Mouse (Mus musculus) limb, embryonic 10.5 days (tissue): ENCODE measurements around the gene Slc45a3. TPM values are rescaled to one million over a fixed set of nuclear protein-coding genes. Genes with fewer than 3 reads are reported as not detected.
A peak's percentile ranks its signal among the peaks of the same experiment; 100 is the strongest.

Source experiments
- DNase-seq: peaks from one replicate; pipeline ENCODE4 v3.0.0-alpha.2; 2017; ENCODE audit warnings: low spot score
- H3K27ac ChIP-seq: fragments of 300-500 bp; sonication (generic); 2 replicates; pipeline ENCODE4 v1.5.1; 2016; ENCODE audit warnings: mild to moderate bottlenecking
- H3K27me3 ChIP-seq: fragments of 300-500 bp; sonication (generic); 2 replicates; pipeline ENCODE4 v1.6.1; 2016; ENCODE audit warnings: low read depth, mild to moderate bottlenecking; ENCODE audit not compliant: poor library complexity, severe bottlenecking
- H3K36me3 ChIP-seq: fragments of 300-500 bp; sonication (generic); 2 replicates; pipeline ENCODE4 v1.6.1; 2016; ENCODE audit warnings: mild to moderate bottlenecking, moderate library complexity
- H3K4me1 ChIP-seq: fragments of 300-500 bp; sonication (generic); 2 replicates; pipeline ENCODE4 v1.6.1; 2016
- H3K4me3 ChIP-seq: fragments of 300-500 bp; sonication (generic); 2 replicates; pipeline ENCODE4 v1.5.1; 2016; ENCODE audit warnings: mild to moderate bottlenecking, moderate library complexity
- H3K9me3 ChIP-seq: fragments of 300-500 bp; sonication (generic); replicated peaks from 2 replicates; pipeline ENCODE4 v1.6.1; 2016; ENCODE audit warnings: mild to moderate bottlenecking
- WGBS: fragments of 180-500 bp; shearing (Covaris S2); methylation state at CpG from one replicate; pipeline ENCODE4 v1.1.7; 2016; 5-methylcytosine and 5-hydroxymethylcytosine counted together
- polyA plus RNA-seq: library from polyadenylated mRNA; unstranded; fragments of >200 nt; fragmentation: Nextera tagmentation; extraction: Ambion mirVana; gene quantifications from 2 replicates; pipeline ENCODE4 v1.2.1, GENCODE M21; 2016

Gene Slc45a3
- polyA plus RNA-seq, 1 experiment from 2014 or later = 2.0 TPM

- H3K36me3 ChIP-seq = no peaks in the 10 kb centered on the region
- 0 out of 2 replicates have a peak, but pooled peaks cover 4% of the 10 kb centered on the region for H3K4me1 ChIP-seq
- no peaks in the 10 kb centered on the region for H3K9me3 ChIP-seq
- H3K27me3 ChIP-seq = 0 out of 2 replicates have a peak, but pooled peaks cover 9% of the 10 kb centered on the region
- no peak overlapping the region for H3K27ac ChIP-seq
- DNase-seq = no peak
- WGBS = 33% methylated on average over 1 of the region's 1 CpGs
- H3K4me3 ChIP-seq = no peak overlapping the region
Observed at GRCm38 (mm10) chr1:131947997-131948525, 14.7 kb upstream of the Slc45a3 start.

GRCm38 (mm10) chr1:131954242-131954865 lies 8.4 kb upstream of the Slc45a3 start:
- DNase-seq = no peak
- peaks cover 34% of the 10 kb centered on the region for H3K27me3 ChIP-seq
- H3K4me3 ChIP-seq = no peak overlapping the region
- 88% methylated on average over 12 of the region's 12 CpGs for WGBS
- no peaks in the 10 kb centered on the region for H3K9me3 ChIP-seq
- H3K36me3 ChIP-seq = no peaks in the 10 kb centered on the region
- peaks cover 13% of the 10 kb centered on the region for H3K4me1 ChIP-seq
- H3K27ac ChIP-seq = no peak overlapping the region

GRCm38 (mm10) chr1:131955131-131955757 lies 7.5 kb upstream of the Slc45a3 start:
- H3K27ac ChIP-seq = no peak overlapping the region
- no peaks in the 10 kb centered on the region for H3K9me3 ChIP-seq
- no peak overlapping the region for H3K4me3 ChIP-seq
- DNase-seq = no peak
- H3K27me3 ChIP-seq = peaks cover 43% of the 10 kb centered on the region
- H3K36me3 ChIP-seq = no peaks in the 10 kb centered on the region
- WGBS = 16% methylated on average over 3 of the region's 3 CpGs
- H3K4me1 ChIP-seq = peaks cover 13% of the 10 kb centered on the region

- Histone ChIP-seq H3K27me3 (peaks cover 62% of the 10 kb centered on the region), H3K4me3 (no peak overlapping the region), H3K9me3 (no peaks in the 10 kb centered on the region), H3K36me3 (no peaks in the 10 kb centered on the region), H3K27ac (no peak overlapping the region), H3K4me1 (peaks cover 17% of the 10 kb centered on the region)
- 76% methylated on average over 5 of the region's 5 CpGs for WGBS
- DNase-seq = no peak
Observed at GRCm38 (mm10) chr1:131957416-131957815, 5.4 kb upstream of the Slc45a3 start.

GRCm38 (mm10) chr1:131961004-131961403 lies 1.8 kb upstream of the Slc45a3 start:
- Histone ChIP-seq H3K9me3 (no peaks in the 10 kb centered on the region), H3K4me3 (no peak overlapping the region), H3K36me3 (no peaks in the 10 kb centered on the region), H3K4me1 (peaks cover 35% of the 10 kb centered on the region), H3K27ac (no peak overlapping the region), H3K27me3 (peaks cover 74% of the 10 kb centered on the region)
- DNase-seq = no peak
- WGBS = 65% methylated on average over 2 of the region's 2 CpGs

- peaks cover 37% of the 10 kb centered on the region for H3K4me1 ChIP-seq
- DNase-seq = peak; percentile 60
- H3K36me3 ChIP-seq = no peaks in the 10 kb centered on the region
- H3K27me3 ChIP-seq = peaks cover 84% of the 10 kb centered on the region
- peak overlapping the region; percentile 86 for H3K4me3 ChIP-seq
- no peaks in the 10 kb centered on the region for H3K9me3 ChIP-seq
- H3K27ac ChIP-seq = peak overlapping the region; percentile 84
- under 1% methylated on average over 76 of the region's 76 CpGs for WGBS
Observed at GRCm38 (mm10) chr1:131963085-131963951, 551 bp downstream of the Slc45a3 start.

- H3K27me3 ChIP-seq = peaks cover 91% of the 10 kb centered on the region
- peaks cover 42% of the 10 kb centered on the region for H3K4me1 ChIP-seq
- H3K4me3 ChIP-seq = peak overlapping the region; percentile 86; the same call in 1 of the 2 replicates
- no peaks in the 10 kb centered on the region for H3K9me3 ChIP-seq
- no peaks in the 10 kb centered on the region for H3K36me3 ChIP-seq
- DNase-seq = no peak
- no peak overlapping the region for H3K27ac ChIP-seq
- WGBS = 30% methylated on average over 5 of the region's 5 CpGs
Observed at GRCm38 (mm10) chr1:131964100-131964499, 1.3 kb downstream of the Slc45a3 start.

GRCm38 (mm10) chr1:131964580-131964979 lies 1.8 kb downstream of the Slc45a3 start:
- Histone ChIP-seq H3K4me3 (no peak overlapping the region), H3K27ac (no peak overlapping the region), H3K36me3 (no peaks in the 10 kb centered on the region), H3K4me1 (peaks cover 42% of the 10 kb centered on the region), H3K9me3 (no peaks in the 10 kb centered on the region), H3K27me3 (peaks cover 92% of the 10 kb centered on the region)
- WGBS = 82% methylated on average over 7 of the region's 7 CpGs
- DNase-seq = no peak

GRCm38 (mm10) chr1:131965818-131966217 lies 3.1 kb downstream of the Slc45a3 start:
- H3K27me3 ChIP-seq = peaks cover 90% of the 10 kb centered on the region
- H3K4me1 ChIP-seq = peaks cover 55% of the 10 kb centered on the region
- WGBS = 49% methylated on average over 5 of the region's 5 CpGs
- H3K9me3 ChIP-seq = no peaks in the 10 kb centered on the region
- no peaks in the 10 kb centered on the region for H3K36me3 ChIP-seq
- no peak overlapping the region for H3K27ac ChIP-seq
- H3K4me3 ChIP-seq = no peak overlapping the region
- DNase-seq = no peak

GRCm38 (mm10) chr1:131967336-131967735 lies 4.6 kb downstream of the Slc45a3 start:
- peaks cover 67% of the 10 kb centered on the region for H3K4me1 ChIP-seq
- no peak for DNase-seq
- no peaks in the 10 kb centered on the region for H3K9me3 ChIP-seq
- 85% methylated on average over 7 of the region's 7 CpGs for WGBS
- no peak overlapping the region for H3K27ac ChIP-seq
- H3K36me3 ChIP-seq = no peaks in the 10 kb centered on the region
- no peak overlapping the region for H3K4me3 ChIP-seq
- peaks cover 80% of the 10 kb centered on the region for H3K27me3 ChIP-seq

GRCm38 (mm10) chr1:131968556-131968955 lies 5.8 kb downstream of the Slc45a3 start:
- WGBS = 35% methylated on average over 3 of the region's 3 CpGs
- Histone ChIP-seq H3K4me3 (no peak overlapping the region), H3K9me3 (no peaks in the 10 kb centered on the region), H3K27me3 (peaks cover 79% of the 10 kb centered on the region), H3K4me1 (peaks cover 66% of the 10 kb centered on the region), H3K27ac (no peak overlapping the region), H3K36me3 (no peaks in the 10 kb centered on the region)
- DNase-seq = no peak

GRCm38 (mm10) chr1:131968983-131969382 lies 6.2 kb downstream of the Slc45a3 start:
- DNase-seq = no peak
- Histone ChIP-seq H3K27ac (no peak overlapping the region), H3K4me3 (no peak overlapping the region), H3K9me3 (no peaks in the 10 kb centered on the region), H3K27me3 (peaks cover 79% of the 10 kb centered on the region), H3K36me3 (no peaks in the 10 kb centered on the region), H3K4me1 (peaks cover 65% of the 10 kb centered on the region)
- WGBS = 78% methylated on average over 6 of the region's 6 CpGs

GRCm38 (mm10) chr1:131969825-131970224 lies 7.1 kb downstream of the Slc45a3 start:
- DNase-seq = no peak
- H3K4me1 ChIP-seq = peaks cover 60% of the 10 kb centered on the region
- H3K27ac ChIP-seq = no peak overlapping the region
- no peaks in the 10 kb centered on the region for H3K9me3 ChIP-seq
- H3K4me3 ChIP-seq = no peak overlapping the region
- peaks cover 76% of the 10 kb centered on the region for H3K27me3 ChIP-seq
- no peaks in the 10 kb centered on the region for H3K36me3 ChIP-seq
- 47% methylated on average over 4 of the region's 4 CpGs for WGBS
